Mouse (Mus musculus) embryonic facial prominence, embryonic 12.5 days (tissue): ENCODE results near the gene Tapt1. TPM values are rescaled to one million over a fixed set of nuclear protein-coding genes. Genes with fewer than 3 reads are reported as not detected.

Experiments
- ATAC-seq: fragments of 200-750 bp; cut with Nextera tagmentation; 2 replicates; pipeline ENCODE4 v1.8.0; 2017; ENCODE audit not compliant: insufficient number of reproducible peaks, insufficient read depth, low FRiP score, low TSS enrichment
- H3K27ac ChIP-seq: fragments of 300-500 bp; sonication (generic); 2 replicates; pipeline ENCODE4 v1.5.1; 2016; ENCODE audit warnings: mild to moderate bottlenecking
- H3K27me3 ChIP-seq: fragments of 300-500 bp; sonication (generic); 2 replicates; pipeline ENCODE4 v1.6.1; 2016; ENCODE audit warnings: mild to moderate bottlenecking, moderate library complexity
- H3K36me3 ChIP-seq: fragments of 300-500 bp; sonication (generic); 2 replicates; pipeline ENCODE4 v1.6.1; 2016; ENCODE audit warnings: mild to moderate bottlenecking
- H3K4me1 ChIP-seq: fragments of 300-500 bp; sonication (generic); 2 replicates; pipeline ENCODE4 v1.6.1; 2016
- H3K4me2 ChIP-seq: fragments of 300-500 bp; sonication (generic); replicated peaks from 2 replicates; pipeline ENCODE4 v1.6.1; 2016; ENCODE audit warnings: mild to moderate bottlenecking, moderate library complexity
- H3K4me3 ChIP-seq: fragments of 300-500 bp; sonication (generic); 2 replicates; pipeline ENCODE4 v1.5.1; 2016; ENCODE audit warnings: mild to moderate bottlenecking
- H3K9ac ChIP-seq: fragments of 300-500 bp; sonication (generic); 2 replicates; pipeline ENCODE4 v1.6.1; 2016; ENCODE audit warnings: mild to moderate bottlenecking, moderate library complexity
- H3K9me3 ChIP-seq: fragments of 300-500 bp; sonication (generic); 2 replicates; pipeline ENCODE4 v1.6.1; 2016; ENCODE audit warnings: mild to moderate bottlenecking, moderate library complexity
- WGBS: fragments of 180-500 bp; shearing (Covaris S2); methylation state at CpG from one replicate; pipeline ENCODE4 v1.1.7; 2016; 5-methylcytosine and 5-hydroxymethylcytosine counted together
- polyA plus RNA-seq: library from polyadenylated mRNA; unstranded; fragments of >200 nt; fragmentation: Nextera tagmentation; extraction: Ambion mirVana; gene quantifications from 2 replicates; pipeline ENCODE4 v1.2.1, GENCODE M21; 2016

The Tapt1 gene
- polyA plus RNA-seq, 1 experiment from 2014 or later = 40.5 TPM

DNA sequence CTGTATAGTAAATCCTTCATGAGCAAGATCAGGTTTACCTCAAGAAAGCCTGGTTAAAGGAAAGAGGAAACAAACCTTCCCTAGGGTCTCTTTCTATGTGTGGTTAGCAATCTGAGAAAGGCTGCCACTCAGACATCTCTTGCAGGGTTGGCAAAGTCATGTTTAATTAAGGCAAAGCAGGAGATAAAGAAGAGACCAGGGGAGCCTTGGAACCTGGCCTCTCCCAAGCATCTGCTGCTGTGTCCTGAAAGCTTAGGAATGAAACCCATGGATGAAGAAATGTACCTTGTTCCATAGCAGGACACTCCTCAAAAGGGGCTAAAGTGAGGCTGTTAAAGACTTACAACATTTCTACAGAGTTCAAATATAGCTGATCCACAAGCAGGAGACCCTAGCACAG, 11.3 kb downstream of the Tapt1 start:
- no peak for ATAC-seq

DNA sequence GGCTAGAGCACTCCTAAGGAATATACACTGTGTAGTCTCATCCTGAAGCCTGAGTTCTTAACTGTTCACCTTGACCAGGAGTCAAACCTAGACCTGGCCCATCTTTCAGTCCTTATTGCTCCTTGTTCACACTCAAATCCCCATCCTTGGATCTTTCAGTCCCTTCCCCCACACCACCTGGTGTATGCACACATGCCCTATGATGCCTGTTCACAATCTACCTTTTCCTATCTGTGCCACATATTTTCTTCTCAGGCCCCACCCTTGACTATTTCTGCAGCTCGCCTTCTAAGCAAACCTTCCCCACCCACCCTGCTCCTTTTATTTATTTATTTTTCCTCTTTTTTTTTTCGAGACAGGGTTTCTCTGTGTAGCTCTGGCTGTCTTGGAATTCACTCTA, 12.4 kb downstream of the Tapt1 start:
- no peak for ATAC-seq
- WGBS = 68% methylated on average over 2 of the region's 2 CpGs
- Histone ChIP-seq H3K9ac (no peak overlapping the region), H3K9me3 (no peaks in the 10 kb centered on the region), H3K4me3 (no peak overlapping the region), H3K36me3 (0 out of 2 replicates have a peak, but pooled peaks cover 5% of the 10 kb centered on the region), H3K27ac (no peak overlapping the region), H3K27me3 (no peaks in the 10 kb centered on the region), H3K4me1 (peaks cover 4% of the 10 kb centered on the region; the same call in 1 of the 2 replicates), H3K4me2 (no peak overlapping the region)

More for the DNA sequence above, 11.3 kb downstream of the Tapt1 start:
- Histone ChIP-seq H3K27ac (no peak overlapping the region), H3K36me3 (0 out of 2 replicates have a peak, but pooled peaks cover 5% of the 10 kb centered on the region), H3K27me3 (no peaks in the 10 kb centered on the region), H3K4me1 (peaks cover 4% of the 10 kb centered on the region; the same call in 1 of the 2 replicates), H3K9ac (no peak overlapping the region), H3K4me3 (no peak overlapping the region), H3K4me2 (no peak overlapping the region), H3K9me3 (no peaks in the 10 kb centered on the region)

DNA sequence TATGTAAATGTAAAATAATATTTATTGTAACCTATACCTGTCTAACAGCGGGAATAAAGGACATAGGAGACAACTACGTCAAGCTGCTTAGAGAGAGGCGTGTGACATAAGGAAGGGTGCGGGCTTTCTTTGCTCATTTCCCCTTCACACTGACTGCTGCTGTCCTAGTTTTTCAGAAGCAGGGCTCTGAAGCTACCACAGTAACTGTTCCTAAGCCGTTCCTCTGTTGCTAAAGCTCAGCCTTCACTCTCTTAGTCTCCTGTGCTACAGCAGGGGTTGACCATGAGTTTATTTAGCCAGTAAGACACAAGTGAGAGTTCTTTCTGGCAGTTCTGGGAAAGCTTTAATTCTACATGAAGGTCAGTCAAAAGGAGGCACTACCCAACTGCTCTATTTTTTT, 13.0 kb downstream of the Tapt1 start:
- no peak for ATAC-seq
- no peak overlapping the region for H3K27ac ChIP-seq
- H3K4me3 ChIP-seq = no peak overlapping the region
- H3K9me3 ChIP-seq = no peaks in the 10 kb centered on the region
- H3K27me3 ChIP-seq = no peaks in the 10 kb centered on the region
- no peak overlapping the region for H3K9ac ChIP-seq
- H3K4me2 ChIP-seq = no peak overlapping the region
- 0 out of 2 replicates have a peak, but pooled peaks cover 5% of the 10 kb centered on the region for H3K36me3 ChIP-seq
- 91% methylated on average over 5 of the region's 5 CpGs for WGBS
- H3K4me1 ChIP-seq = peaks cover 4% of the 10 kb centered on the region; the same call in 1 of the 2 replicates

DNA sequence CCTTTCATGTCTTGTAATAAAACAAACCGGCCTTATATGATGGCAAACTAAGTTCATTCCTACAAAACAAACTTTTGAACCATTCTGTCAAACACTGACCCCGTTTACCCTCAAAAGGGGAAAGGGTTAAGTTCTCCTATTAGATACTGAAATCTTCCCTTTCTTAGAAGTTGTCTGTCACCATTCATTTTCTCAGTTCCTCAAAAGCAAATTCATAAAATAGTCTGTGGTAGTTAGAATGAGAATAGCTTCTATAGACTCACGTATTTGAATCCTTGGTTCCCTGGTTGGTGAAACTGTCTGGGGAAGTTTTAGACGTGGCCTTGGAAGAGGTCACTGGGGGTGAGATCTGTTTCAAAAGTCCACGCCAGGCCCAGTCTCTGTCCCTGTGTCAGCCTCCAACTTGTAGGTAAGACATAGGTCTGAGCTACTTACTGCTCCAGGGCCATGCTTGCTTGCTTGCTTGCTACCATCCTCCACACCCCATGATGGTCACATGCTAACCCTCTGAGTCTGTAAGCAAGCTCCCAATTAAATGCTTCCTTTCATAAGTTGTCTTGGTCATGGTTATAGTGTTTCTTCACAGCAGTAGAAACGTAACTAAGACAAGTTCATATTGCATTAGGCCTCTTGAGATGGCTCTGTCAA, 14.5 kb downstream of the Tapt1 start:
- Histone ChIP-seq H3K4me3 (no peak overlapping the region), H3K27me3 (no peaks in the 10 kb centered on the region), H3K36me3 (0 out of 2 replicates have a peak, but pooled peaks cover 5% of the 10 kb centered on the region), H3K9me3 (no peaks in the 10 kb centered on the region), H3K9ac (no peak overlapping the region), H3K4me1 (no peaks in the 10 kb centered on the region; the same call in 1 of the 2 replicates), H3K4me2 (no peak overlapping the region), H3K27ac (no peak overlapping the region)
- no peak for ATAC-seq
- 87% methylated on average over 6 of the region's 6 CpGs for WGBS

DNA sequence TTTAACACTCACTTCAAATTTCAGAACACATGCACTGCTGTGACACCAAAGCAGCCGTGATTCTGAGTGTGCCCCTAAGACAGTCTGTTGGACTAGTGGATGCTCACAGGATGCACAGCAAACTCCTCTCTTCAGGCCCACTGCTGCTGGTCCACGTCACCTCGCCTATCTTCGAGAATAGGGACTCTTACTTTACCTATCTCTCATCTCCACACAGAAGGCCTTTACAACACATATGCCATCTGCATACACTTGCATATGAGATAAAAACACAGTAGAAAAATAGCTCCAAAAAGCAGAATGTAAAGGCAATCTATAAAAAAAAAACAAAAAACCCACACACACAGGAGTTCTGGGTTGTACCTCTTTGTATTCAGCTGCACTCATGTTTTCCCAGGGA, 19.1 kb downstream of the Tapt1 start:
- Histone ChIP-seq H3K9ac (no peak overlapping the region), H3K4me1 (no peaks in the 10 kb centered on the region), H3K4me3 (no peak overlapping the region), H3K4me2 (no peak overlapping the region), H3K27me3 (no peaks in the 10 kb centered on the region), H3K36me3 (0 out of 2 replicates have a peak, but pooled peaks cover 8% of the 10 kb centered on the region), H3K27ac (no peak overlapping the region), H3K9me3 (no peaks in the 10 kb centered on the region)
- no peak for ATAC-seq
- 84% methylated on average over 4 of the region's 4 CpGs for WGBS

DNA sequence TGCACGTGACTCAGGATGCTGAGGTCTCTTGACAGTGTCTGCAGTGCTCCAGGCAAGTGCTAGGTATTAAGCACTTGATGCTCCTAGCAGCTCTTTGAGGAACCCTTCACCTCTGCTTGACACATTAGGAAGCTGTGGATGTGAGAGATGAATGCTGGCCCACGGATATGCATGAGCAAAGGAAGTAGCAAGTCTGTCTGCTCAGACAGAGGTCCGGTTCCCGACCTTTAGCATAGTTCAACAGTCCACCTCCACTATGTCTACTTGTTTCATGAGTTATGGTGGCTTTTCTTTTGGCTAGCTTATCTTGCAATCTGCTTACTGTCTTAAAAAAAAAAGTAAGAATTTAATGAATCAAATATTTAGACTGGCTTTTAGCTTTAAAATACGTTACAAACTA, 19.8 kb downstream of the Tapt1 start:
- Histone ChIP-seq H3K4me3 (no peak overlapping the region), H3K9ac (no peak overlapping the region), H3K27me3 (no peaks in the 10 kb centered on the region), H3K36me3 (0 out of 2 replicates have a peak, but pooled peaks cover 8% of the 10 kb centered on the region), H3K4me1 (no peaks in the 10 kb centered on the region), H3K27ac (no peak overlapping the region), H3K4me2 (no peak overlapping the region), H3K9me3 (no peaks in the 10 kb centered on the region)
- 82% methylated on average over 5 of the region's 5 CpGs for WGBS
- ATAC-seq = no peak

DNA sequence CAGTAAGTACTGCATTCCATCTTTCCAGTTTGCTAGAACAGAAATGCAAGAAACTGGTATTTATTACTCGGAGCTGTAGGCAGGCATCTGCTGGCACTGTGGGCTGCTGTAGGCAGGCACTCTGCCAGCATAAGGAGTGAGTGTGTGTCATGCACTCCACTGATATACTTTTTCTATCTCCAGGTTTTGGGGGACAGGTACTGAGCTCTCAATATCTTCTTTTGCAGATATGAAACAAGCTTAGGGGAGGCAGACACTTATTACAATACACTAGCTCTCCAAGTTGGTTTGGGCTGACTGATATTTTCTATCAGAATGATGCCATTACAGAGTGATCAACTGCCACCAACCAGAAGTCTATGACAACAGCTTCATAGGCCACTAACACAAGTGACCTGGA, 23.0 kb downstream of the Tapt1 start:
- Histone ChIP-seq H3K9ac (no peak overlapping the region), H3K4me2 (no peak overlapping the region), H3K4me1 (no peaks in the 10 kb centered on the region), H3K36me3 (peaks cover 7% of the 10 kb centered on the region), H3K27ac (no peak overlapping the region), H3K27me3 (no peaks in the 10 kb centered on the region), H3K4me3 (no peak overlapping the region), H3K9me3 (no peaks in the 10 kb centered on the region)
- 67% methylated on average over 1 of the region's 1 CpGs for WGBS
- ATAC-seq = no peak

DNA sequence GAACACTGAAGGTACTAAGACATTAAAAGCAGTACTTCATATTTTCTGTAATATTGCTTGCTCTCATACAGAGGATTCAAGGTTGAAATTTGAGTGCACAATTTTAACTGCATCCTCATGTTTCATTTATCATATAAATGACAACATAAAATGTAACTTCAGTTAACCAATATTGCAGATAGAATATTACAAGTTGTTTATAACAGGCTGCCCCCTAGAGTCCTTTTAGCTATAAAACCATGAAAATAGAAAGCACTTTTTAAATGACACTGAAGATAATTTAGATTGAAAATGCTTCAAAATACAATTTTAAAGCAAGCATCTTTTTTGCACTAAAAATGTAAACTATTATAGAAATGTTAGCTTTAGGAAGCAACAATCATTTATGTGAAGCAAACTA, 24.8 kb downstream of the Tapt1 start:
- Histone ChIP-seq H3K9ac (no peak overlapping the region), H3K36me3 (peaks cover 7% of the 10 kb centered on the region), H3K27me3 (no peaks in the 10 kb centered on the region), H3K4me1 (no peaks in the 10 kb centered on the region), H3K4me2 (no peak overlapping the region), H3K4me3 (no peak overlapping the region), H3K27ac (no peak overlapping the region), H3K9me3 (no peaks in the 10 kb centered on the region)
- no peak for ATAC-seq

DNA sequence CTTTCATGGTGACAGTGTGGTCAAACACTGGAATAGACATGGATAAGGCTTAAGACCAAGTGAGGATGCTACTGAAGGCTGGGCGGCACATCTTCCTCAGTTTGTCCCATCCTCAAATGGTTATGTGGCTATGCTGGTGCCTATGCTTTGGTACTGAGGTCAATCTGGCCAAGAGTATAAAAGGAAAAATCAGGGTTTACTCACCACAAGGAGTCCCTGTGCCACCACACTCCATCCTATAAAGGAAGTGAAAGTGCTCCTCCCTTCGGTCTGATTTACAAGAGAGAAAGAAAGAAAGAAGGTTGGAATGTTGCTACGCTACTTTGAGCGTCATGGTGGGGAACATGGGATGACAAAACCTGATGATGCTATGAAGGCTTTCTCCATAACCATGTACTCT, 27.3 kb downstream of the Tapt1 start:
- no peaks in the 10 kb centered on the region for H3K9me3 ChIP-seq
- no peaks in the 10 kb centered on the region for H3K4me1 ChIP-seq
- H3K4me3 ChIP-seq = no peak overlapping the region
- no peak for ATAC-seq
- no peak overlapping the region for H3K4me2 ChIP-seq
- no peaks in the 10 kb centered on the region for H3K27me3 ChIP-seq
- H3K27ac ChIP-seq = no peak overlapping the region
- no peak overlapping the region for H3K9ac ChIP-seq
- WGBS = 91% methylated on average over 4 of the region's 4 CpGs
- H3K36me3 ChIP-seq = peaks cover 7% of the 10 kb centered on the region

DNA sequence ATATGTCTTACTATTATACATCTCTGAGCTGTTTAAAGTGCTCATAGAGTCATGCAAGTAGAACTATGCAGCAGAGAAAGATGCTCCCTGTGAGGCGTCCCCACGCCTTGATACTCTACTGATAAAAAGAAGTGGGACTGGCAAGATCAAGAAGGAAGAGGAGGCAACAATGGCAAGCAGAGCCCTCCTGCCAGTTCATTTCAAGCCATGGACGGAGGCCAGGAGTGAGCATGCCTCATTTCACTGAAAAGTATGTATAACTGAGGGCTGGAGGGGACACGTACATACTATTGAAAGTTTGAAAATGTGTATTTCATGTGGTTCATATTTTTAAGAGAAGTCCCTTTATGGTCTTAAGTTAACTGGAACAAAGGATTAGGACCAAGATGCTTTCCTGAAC, 28.0 kb downstream of the Tapt1 start:
- H3K4me3 ChIP-seq = no peak overlapping the region
- no peak overlapping the region for H3K9ac ChIP-seq
- H3K4me2 ChIP-seq = no peak overlapping the region
- ATAC-seq = no peak
- H3K9me3 ChIP-seq = no peaks in the 10 kb centered on the region
- peaks cover 11% of the 10 kb centered on the region for H3K36me3 ChIP-seq
- no peak overlapping the region for H3K27ac ChIP-seq
- WGBS = 91% methylated on average over 4 of the region's 4 CpGs
- H3K27me3 ChIP-seq = no peaks in the 10 kb centered on the region
- no peaks in the 10 kb centered on the region for H3K4me1 ChIP-seq

DNA sequence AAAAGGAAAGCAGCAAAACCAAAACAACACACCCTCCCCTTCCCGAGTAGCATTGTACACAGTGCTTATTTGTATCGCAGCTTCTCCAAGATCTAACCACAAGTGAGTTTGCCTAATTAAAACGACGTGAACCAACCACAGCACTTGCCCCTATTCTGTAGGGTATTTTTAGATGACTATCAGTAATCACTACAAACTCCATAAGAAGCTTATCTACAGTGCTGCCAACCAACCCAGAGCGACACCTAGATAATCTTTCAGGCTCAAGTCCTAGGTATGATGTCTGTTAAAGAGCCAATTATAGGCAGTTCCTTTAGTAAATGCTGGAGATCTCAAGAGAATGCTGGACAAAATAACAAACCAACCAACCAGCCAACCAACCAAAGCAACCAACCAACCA, 28.6 kb downstream of the Tapt1 start:
- no peaks in the 10 kb centered on the region for H3K27me3 ChIP-seq
- H3K4me2 ChIP-seq = no peak overlapping the region
- no peak for ATAC-seq
- 78% methylated on average over 5 of the region's 5 CpGs for WGBS
- H3K36me3 ChIP-seq = peaks cover 18% of the 10 kb centered on the region
- H3K4me3 ChIP-seq = no peak overlapping the region
- H3K9me3 ChIP-seq = no peaks in the 10 kb centered on the region
- H3K4me1 ChIP-seq = no peaks in the 10 kb centered on the region
- no peak overlapping the region for H3K27ac ChIP-seq
- H3K9ac ChIP-seq = no peak overlapping the region

DNA sequence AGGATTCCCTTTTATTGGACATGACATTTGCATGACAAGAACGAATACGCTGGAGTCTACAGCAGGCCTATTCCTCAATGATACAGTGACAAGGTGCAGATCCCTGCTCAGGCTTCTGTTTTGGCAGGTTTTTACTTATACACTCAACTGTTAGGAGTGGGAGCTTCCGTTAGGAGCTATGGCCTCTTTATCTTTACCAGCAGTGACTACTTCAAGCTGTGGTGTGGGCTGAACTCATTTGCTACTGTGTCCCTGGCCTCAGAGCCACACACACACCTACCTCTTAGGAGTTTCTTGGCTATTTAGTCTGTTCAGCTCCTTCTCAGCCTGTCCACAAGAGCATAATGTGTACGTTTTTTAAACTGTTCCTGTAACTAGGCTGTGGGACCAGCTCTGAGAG, 30.3 kb downstream of the Tapt1 start:
- no peak overlapping the region for H3K4me3 ChIP-seq
- no peak overlapping the region for H3K4me2 ChIP-seq
- no peaks in the 10 kb centered on the region for H3K27me3 ChIP-seq
- ATAC-seq = no peak
- no peaks in the 10 kb centered on the region for H3K9me3 ChIP-seq
- H3K9ac ChIP-seq = no peak overlapping the region
- H3K4me1 ChIP-seq = no peaks in the 10 kb centered on the region
- 90% methylated on average over 4 of the region's 4 CpGs for WGBS
- H3K27ac ChIP-seq = no peak overlapping the region
- peaks cover 22% of the 10 kb centered on the region for H3K36me3 ChIP-seq
